Mouse (Mus musculus) adrenal gland, postnatal 4 days (tissue): ENCODE measurements at regions not wholly inside any gene's neighbourhood (a gene's known extent, or its start where the extent isn't known, plus 50 kb on each side); places are given as distances from the start of the nearest gene placed in this dataset.
A peak's percentile ranks its signal among the peaks of the same experiment; 100 is the strongest.

Source experiments
- DNase-seq, 2 experiments: peaks; one replicate each; pipeline ENCODE4 v3.0.0; 2021 to 2022; ENCODE audit warnings: low spot score in 2 of 2, mixed read lengths in 2 of 2

- no peak for DNase-seq
These were observed 83.1 kb downstream of the Thbs2 start for GRCm38 (mm10) chr17:14610791-14611522.

DNA sequence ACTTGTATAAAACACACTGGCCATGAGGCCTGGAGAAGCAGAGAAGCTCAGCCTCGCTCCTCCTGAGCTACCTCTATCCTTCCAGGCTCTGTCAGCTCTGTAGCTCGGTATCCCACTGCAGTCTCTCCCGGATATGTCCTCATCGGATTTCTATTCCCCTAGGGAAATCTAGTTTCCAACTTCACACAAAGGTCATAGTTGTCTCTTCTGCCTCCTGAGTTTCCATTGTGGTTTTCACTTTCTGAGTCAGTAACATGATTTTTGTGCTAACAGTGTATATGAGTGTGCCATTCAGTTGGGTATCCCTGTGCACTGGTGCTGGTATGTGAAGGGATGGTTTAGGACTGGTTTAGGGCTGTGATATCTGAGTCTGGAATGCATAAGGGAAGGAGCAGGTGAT is 85.2 kb downstream of the Thbs2 start:
- no peak for DNase-seq

DNA sequence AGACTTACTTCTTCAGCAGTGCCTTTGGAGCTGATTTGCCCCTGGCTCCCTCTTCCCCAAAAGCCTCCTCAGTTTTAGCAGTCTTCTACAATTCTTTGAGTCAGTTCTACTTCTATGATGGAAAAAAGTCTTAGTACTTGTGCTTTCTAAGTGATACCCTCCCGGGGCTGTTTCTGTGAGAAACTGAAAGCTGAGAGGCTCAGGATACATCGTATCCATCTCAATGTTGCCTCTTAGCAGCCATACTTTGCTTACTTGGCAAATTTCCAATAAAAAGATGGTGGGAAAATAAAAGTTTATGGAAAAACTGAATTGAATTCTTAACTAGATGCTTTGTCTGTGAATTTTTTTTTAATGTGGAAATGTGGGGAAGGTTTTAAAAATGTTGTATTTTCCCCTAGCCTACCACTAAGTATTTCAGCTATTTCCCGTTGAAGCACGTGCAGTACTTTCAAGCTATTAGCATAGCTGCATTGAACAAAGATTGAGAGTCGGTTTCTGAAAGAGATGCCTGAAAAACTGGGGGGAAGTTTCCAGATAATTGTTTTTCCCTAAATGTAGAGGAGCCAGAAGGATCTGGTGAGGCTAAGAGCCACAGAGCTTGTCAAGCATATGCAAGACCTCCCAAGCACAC is 87.6 kb downstream of the Thbs2 start:
- DNase-seq: no peak

- no peak for DNase-seq
These were observed 94.4 kb downstream of the Thbs2 start for GRCm38 (mm10) chr17:14599681-14600080.

DNA sequence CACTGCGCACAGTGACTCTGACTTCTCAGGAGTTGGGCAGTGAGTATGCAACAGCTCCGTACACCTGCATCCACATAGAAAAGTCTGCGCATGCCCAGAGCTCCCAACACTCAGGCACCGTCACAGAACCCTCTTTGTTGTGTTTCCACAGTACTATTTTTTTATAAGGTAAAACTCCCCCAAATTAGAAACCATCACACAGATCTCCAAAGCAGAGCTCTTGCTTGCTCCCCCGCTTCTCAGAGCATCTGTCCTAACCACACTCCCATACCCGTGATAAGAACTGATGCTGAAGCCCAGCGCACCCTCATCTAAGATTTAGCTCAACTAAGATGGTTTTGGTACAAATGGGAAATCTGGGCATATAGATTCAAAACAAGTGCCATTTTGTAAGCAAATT is 97.6 kb downstream of the Thbs2 start:
- DNase-seq: no peak

DNA sequence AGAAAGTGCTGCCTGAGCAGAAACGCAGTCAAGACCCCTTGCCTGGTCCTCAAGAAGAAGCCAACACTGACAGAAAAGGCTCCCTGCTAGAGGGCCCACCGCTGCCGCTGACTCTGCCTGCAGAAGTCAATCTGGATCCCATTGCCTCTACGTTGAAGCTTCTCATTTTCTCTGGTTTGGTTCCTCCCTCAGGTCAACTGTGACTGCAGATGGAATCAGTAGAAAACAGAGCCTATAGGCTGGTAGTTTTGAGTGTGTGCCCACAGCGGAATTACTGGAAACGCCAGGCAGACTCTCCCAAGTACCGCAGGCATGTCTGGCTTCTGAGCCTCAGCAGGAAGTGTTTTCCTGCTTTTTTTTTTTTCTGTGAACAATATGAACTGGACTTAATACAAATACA is 98.5 kb downstream of the Thbs2 start:
- DNase-seq: no peak

- no peak for DNase-seq
These were observed 105.8 kb downstream of the Thbs2 start for GRCm38 (mm10) chr17:14588086-14588817.

GRCm38 (mm10) chr17:14579671-14580070 is 114.4 kb downstream of the Thbs2 start:
- DNase-seq: no peak

GRCm38 (mm10) chr17:14578721-14579120 is 115.3 kb downstream of the Thbs2 start:
- DNase-seq: no peak

DNA sequence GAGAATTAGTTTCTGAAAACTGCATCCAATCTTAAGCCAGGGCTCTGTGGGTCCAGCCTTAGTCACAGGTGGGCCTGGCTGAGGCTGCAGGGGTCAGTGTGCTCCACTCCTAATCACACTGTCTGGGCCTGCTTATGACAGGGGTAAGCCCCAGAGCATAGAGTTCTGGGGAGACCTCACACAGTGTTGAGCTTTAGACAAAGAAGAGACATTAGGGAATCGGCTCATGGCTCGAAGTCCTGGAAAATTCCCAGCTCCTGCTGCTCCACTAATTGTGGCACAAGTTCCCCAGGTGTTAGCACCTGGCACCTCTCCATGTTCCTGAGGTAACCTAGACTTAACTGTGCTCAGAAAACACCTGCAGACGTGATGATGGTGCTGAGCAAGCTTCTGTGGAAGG is 115.8 kb downstream of the Thbs2 start:
- DNase-seq: no peak

DNA sequence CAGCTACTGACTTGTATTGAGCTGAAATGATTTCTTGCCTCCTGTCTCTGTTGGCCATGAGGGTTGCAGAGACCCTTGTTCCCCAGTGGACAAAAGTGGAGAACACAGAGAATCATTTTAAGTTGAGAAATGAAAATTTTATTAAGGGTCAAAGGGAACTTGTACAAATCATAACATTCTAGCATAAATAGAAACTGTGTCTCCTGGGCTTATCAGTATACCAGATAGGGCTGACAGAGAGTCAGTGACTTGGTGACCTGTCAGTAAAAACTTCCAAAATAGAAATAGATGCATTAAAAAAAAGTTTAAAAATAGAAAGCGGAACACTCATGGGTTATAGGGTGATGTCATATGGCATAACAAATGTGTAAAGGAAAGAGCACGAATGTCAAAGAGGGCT is 117.9 kb downstream of the Thbs2 start:
- no peak for DNase-seq

DNA sequence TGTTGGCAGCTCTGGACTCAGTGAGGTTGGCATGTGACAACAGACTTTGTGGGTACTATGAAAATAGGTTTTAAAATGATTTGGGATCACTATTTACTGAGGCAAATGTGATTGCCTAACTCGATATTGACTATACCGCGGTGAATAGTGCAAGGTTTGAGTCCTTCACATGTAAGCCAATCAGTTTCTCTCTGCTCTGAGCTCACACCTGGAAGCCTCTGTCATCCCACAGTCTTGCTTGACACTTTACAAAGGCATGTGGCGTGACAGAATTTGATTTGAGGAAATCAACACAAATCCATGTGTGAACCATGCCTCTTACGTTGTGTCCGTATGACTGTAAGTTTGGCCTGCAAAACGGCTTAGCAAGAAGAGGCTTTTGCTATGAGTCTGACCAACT is 122.9 kb downstream of the Thbs2 start:
- DNase-seq: no peak

- DNase-seq: no peak
These were observed 123.7 kb downstream of the Thbs2 start for GRCm38 (mm10) chr17:14570266-14570775.

DNA sequence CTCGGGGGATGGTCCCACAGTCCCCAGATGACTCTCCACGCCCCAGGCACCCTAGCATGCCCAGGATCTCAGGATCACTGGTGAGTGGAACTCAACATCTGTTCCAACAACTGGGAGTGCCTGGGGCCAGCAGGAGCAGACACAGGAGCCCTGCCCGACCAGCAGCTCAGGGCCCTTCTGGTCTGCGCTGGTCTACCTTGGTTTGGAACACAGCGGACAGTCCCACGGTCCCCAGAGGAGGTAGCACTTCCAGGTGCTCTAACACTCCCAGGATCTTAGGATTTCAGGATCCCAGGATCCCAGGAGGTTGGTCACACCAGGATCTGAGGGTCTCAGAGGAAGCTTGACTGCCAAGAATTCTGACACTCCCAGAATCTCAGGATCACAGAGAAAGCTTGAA is 131.8 kb downstream of the Thbs2 start:
- DNase-seq: no peak

- DNase-seq: no peak
These were observed 136.8 kb downstream of the Thbs2 start for GRCm38 (mm10) chr17:14557214-14557613.

GRCm38 (mm10) chr17:14553195-14553594 is 140.8 kb downstream of the Thbs2 start:
- DNase-seq: no peak

GRCm38 (mm10) chr17:14552081-14552480 is 142.0 kb downstream of the Thbs2 start:
- no peak for DNase-seq

- DNase-seq: no peak
These were observed 142.4 kb downstream of the Thbs2 start for GRCm38 (mm10) chr17:14551610-14552009.

DNA sequence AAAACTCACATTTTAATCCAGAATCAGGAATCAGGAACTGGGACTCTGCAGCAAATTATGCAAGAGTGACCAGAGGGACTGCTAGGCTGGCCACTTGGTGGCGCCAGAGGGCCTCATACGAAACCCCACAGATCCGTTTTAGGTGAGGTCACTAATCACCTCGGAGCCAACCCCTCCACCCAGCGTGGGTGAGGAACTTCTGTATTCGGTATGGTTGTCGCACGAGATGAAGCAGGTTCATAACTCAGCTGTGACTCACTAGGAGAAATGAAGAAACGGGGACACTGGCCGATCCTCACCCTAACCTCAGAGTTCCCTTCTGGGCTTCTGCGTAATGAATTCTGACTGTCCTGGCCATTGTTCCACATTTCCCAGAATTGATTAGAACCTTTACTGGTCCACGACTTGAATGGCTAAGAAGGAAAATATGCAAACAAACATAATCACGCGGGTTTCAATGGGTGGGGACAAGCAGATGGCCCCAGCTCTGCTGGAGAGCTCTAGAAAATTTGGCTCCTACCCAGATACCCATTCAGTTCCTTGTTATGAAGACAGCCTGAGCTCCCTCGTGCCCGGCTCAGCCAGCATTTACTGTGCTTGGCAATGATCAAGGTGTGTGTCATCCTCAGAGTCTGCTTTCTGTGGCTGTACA is 148.1 kb downstream of the Thbs2 start:
- peak; percentile 46 to 59 for DNase-seq

DNA sequence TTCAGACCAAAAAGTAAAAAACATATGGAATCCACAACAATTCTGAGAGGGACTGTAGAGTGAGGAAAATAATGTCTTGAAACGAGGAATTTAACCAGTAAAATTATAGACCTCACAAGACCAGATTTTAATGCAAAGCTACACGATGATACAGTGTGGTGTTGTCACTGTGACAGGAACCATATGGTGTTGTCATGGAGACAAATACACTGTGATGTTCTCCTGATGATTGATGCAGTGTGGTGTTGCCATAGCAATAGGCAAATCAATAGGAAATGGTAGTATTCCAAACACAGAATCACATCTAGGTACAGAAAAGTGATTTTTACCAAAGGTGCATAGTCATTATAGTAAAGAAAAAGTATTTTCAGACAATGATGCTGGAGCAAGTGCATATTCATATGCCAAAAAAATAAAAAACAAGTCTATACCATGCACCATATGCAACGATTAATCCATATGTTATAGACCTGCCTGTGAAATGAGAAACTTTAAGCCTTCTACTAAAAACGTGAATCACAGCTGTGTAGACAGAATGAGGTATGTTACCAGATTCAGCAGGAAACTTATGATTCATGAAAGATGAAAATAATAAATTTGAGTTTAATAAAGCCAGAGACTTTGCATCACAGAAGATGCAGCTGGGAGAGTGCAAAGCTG is 149.6 kb downstream of the Thbs2 start:
- DNase-seq: no peak

DNA sequence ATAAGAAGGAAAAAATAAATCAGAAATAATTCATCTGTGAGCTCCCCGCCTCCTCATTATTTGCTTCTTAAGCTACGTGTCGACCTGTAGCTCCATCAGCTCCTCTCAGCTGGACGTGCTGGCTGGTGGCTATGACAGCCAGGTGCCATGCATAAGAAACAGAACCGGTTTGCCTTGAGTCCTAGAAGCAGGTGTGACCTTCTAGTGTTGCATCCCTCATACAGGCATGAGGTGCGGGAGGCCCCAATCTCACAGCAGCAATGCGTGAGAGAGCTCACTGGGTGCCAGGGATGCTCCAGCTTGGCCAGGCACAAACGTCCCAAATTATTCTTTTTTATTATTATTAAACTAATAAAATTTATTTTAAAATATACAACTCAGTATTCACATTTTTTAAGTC is 153.0 kb downstream of the Thbs2 start:
- no peak for DNase-seq
